Mouse (Mus musculus) limb, embryonic 11.5 days (tissue): ENCODE data around the gene Thsd7a. TPM values are rescaled to one million over a fixed set of nuclear protein-coding genes. Genes with fewer than 3 reads are reported as not detected.

Experiments
- ATAC-seq: fragments of 200-750 bp; cut with Nextera tagmentation; 2 replicates; pipeline ENCODE4 v1.8.0; 2017; ENCODE audit warnings: low read depth; ENCODE audit not compliant: insufficient number of reproducible peaks, low FRiP score, low TSS enrichment
- DNase-seq: peaks from one replicate; pipeline ENCODE4 v3.0.0-alpha.2; 2015; ENCODE audit warnings: low spot score
- H3K27ac ChIP-seq: fragments of 300-500 bp; sonication (generic); replicated peaks from 2 replicates; pipeline ENCODE4 v1.5.1; 2014; ENCODE audit warnings: low read depth, mild to moderate bottlenecking, low read length
- H3K27me3 ChIP-seq: fragments of 300-500 bp; sonication (generic); 2 replicates; pipeline ENCODE4 v1.6.1; 2014; ENCODE audit warnings: mild to moderate bottlenecking, low read length, mixed read lengths; ENCODE audit not compliant: control insufficient read depth, insufficient read depth
- H3K36me3 ChIP-seq: fragments of 300-500 bp; sonication (generic); 2 replicates; pipeline ENCODE4 v1.6.1; 2014; ENCODE audit warnings: mild to moderate bottlenecking, low read length, moderate library complexity, mixed read lengths; ENCODE audit not compliant: control insufficient read depth, insufficient read depth
- H3K4me1 ChIP-seq: fragments of 300-500 bp; sonication (generic); 2 replicates; pipeline ENCODE4 v1.6.1; 2014; ENCODE audit warnings: low read length, mixed read lengths; ENCODE audit not compliant: control insufficient read depth, insufficient read depth
- H3K4me2 ChIP-seq: fragments of 300-500 bp; sonication (generic); 2 replicates; pipeline ENCODE4 v1.6.1; 2014; ENCODE audit warnings: low read depth, mild to moderate bottlenecking, moderate library complexity; ENCODE audit not compliant: severe bottlenecking
- H3K4me3 ChIP-seq: fragments of 300-500 bp; sonication (generic); 2 replicates; pipeline ENCODE4 v1.5.1; 2014; ENCODE audit warnings: low read depth, low read length
- H3K9ac ChIP-seq: fragments of 300-500 bp; sonication (generic); 2 replicates; pipeline ENCODE4 v1.6.1; 2014; ENCODE audit warnings: mild to moderate bottlenecking, low read length
- H3K9me3 ChIP-seq: fragments of 300-500 bp; sonication (generic); 2 replicates; pipeline ENCODE4 v1.6.1; 2016; ENCODE audit warnings: low read length; ENCODE audit not compliant: control insufficient read depth
- WGBS: fragments of 180-500 bp; shearing (Covaris S2); extraction: QIAGEN DNeasy Blood & Tissue Kit; methylation state at CpG from one replicate; pipeline ENCODE4 v1.1.7; 2014; 5-methylcytosine and 5-hydroxymethylcytosine counted together
- polyA plus RNA-seq: library from polyadenylated mRNA; unstranded; fragments of >200 nt; fragmentation: Nextera tagmentation; extraction: Ambion mirVana; gene quantifications from 2 replicates; pipeline ENCODE4 v1.2.1, GENCODE M21; 2014

Gene Thsd7a
- polyA plus RNA-seq, 1 experiment from 2014 or later = 1.5 TPM

GRCm38 (mm10) chr6:12506877-12507276 lies 242.3 kb downstream of the Thsd7a start:
- no peak overlapping the region for H3K9ac ChIP-seq
- no peak overlapping the region for H3K4me2 ChIP-seq
- WGBS = 91% methylated on average over 2 of the region's 2 CpGs
- no peak overlapping the region for H3K4me3 ChIP-seq
- no peaks in the 10 kb centered on the region for H3K9me3 ChIP-seq
- no peaks in the 10 kb centered on the region for H3K36me3 ChIP-seq
- no peak for DNase-seq
- H3K27me3 ChIP-seq = no peaks in the 10 kb centered on the region
- no peak for ATAC-seq
- no peak overlapping the region for H3K27ac ChIP-seq
- H3K4me1 ChIP-seq = no peaks in the 10 kb centered on the region

- Histone ChIP-seq H3K4me1 (no peaks in the 10 kb centered on the region), H3K9me3 (no peaks in the 10 kb centered on the region), H3K9ac (no peak overlapping the region), H3K36me3 (no peaks in the 10 kb centered on the region), H3K4me2 (no peak overlapping the region), H3K27ac (no peak overlapping the region), H3K4me3 (no peak overlapping the region), H3K27me3 (no peaks in the 10 kb centered on the region)
- DNase-seq (no peak), ATAC-seq (no peak)
- 91% methylated on average over 7 of the region's 7 CpGs for WGBS
These were observed 245.3 kb downstream of the Thsd7a start for GRCm38 (mm10) chr6:12503867-12504266.

GRCm38 (mm10) chr6:12500888-12501287 lies 248.3 kb downstream of the Thsd7a start:
- Histone ChIP-seq H3K4me2 (no peak overlapping the region), H3K4me3 (no peak overlapping the region), H3K27me3 (no peaks in the 10 kb centered on the region), H3K9ac (no peak overlapping the region), H3K9me3 (no peaks in the 10 kb centered on the region), H3K36me3 (no peaks in the 10 kb centered on the region), H3K4me1 (no peaks in the 10 kb centered on the region), H3K27ac (no peak overlapping the region)
- 85% methylated on average over 7 of the region's 7 CpGs for WGBS
- DNase-seq (no peak), ATAC-seq (no peak)

- no peak overlapping the region for H3K4me2 ChIP-seq
These were observed 249.3 kb downstream of the Thsd7a start for GRCm38 (mm10) chr6:12499866-12500265.

GRCm38 (mm10) chr6:12493571-12493970 lies 255.6 kb downstream of the Thsd7a start:
- DNase-seq = no peak
- Histone ChIP-seq H3K27ac (no peak overlapping the region), H3K9me3 (no peaks in the 10 kb centered on the region), H3K9ac (no peak overlapping the region), H3K4me3 (no peak overlapping the region), H3K36me3 (no peaks in the 10 kb centered on the region), H3K4me2 (no peak overlapping the region), H3K27me3 (no peaks in the 10 kb centered on the region), H3K4me1 (no peaks in the 10 kb centered on the region)
- ATAC-seq = no peak
- WGBS = 84% methylated on average over 1 of the region's 1 CpGs

More at GRCm38 (mm10) chr6:12499866-12500265, 249.3 kb downstream of the Thsd7a start:
- ATAC-seq (no peak), DNase-seq (no peak)
- no peaks in the 10 kb centered on the region for H3K9me3 ChIP-seq
- H3K9ac ChIP-seq = no peak overlapping the region
- no peaks in the 10 kb centered on the region for H3K36me3 ChIP-seq
- H3K27me3 ChIP-seq = no peaks in the 10 kb centered on the region
- no peak overlapping the region for H3K4me3 ChIP-seq
- no peaks in the 10 kb centered on the region for H3K4me1 ChIP-seq
- no peak overlapping the region for H3K27ac ChIP-seq

GRCm38 (mm10) chr6:12488882-12489281 lies 260.3 kb downstream of the Thsd7a start:
- Histone ChIP-seq H3K36me3 (no peaks in the 10 kb centered on the region), H3K4me1 (no peaks in the 10 kb centered on the region), H3K4me2 (no peak overlapping the region), H3K27me3 (no peaks in the 10 kb centered on the region), H3K9ac (no peak overlapping the region), H3K9me3 (no peaks in the 10 kb centered on the region), H3K27ac (no peak overlapping the region), H3K4me3 (no peak overlapping the region)
- ATAC-seq (no peak), DNase-seq (no peak)
- WGBS = 69% methylated on average over 1 of the region's 1 CpGs

- ATAC-seq (no peak), DNase-seq (no peak)
- Histone ChIP-seq H3K4me2 (no peak overlapping the region), H3K4me1 (no peaks in the 10 kb centered on the region), H3K27ac (no peak overlapping the region), H3K9ac (no peak overlapping the region), H3K9me3 (no peaks in the 10 kb centered on the region), H3K27me3 (no peaks in the 10 kb centered on the region), H3K36me3 (no peaks in the 10 kb centered on the region), H3K4me3 (no peak overlapping the region)
- 90% methylated on average over 5 of the region's 5 CpGs for WGBS
These were observed 267.6 kb downstream of the Thsd7a start for GRCm38 (mm10) chr6:12481527-12482163.

GRCm38 (mm10) chr6:12478359-12478758 lies 270.9 kb downstream of the Thsd7a start:
- no peaks in the 10 kb centered on the region for H3K4me1 ChIP-seq
- no peak overlapping the region for H3K27ac ChIP-seq
- no peaks in the 10 kb centered on the region for H3K9me3 ChIP-seq
- H3K4me3 ChIP-seq = no peak overlapping the region
- no peak for DNase-seq
- no peaks in the 10 kb centered on the region for H3K36me3 ChIP-seq
- no peak overlapping the region for H3K9ac ChIP-seq
- no peak for ATAC-seq
- H3K4me2 ChIP-seq = no peak overlapping the region
- WGBS = 86% methylated on average over 1 of the region's 1 CpGs
- H3K27me3 ChIP-seq = no peaks in the 10 kb centered on the region

- DNase-seq (no peak), ATAC-seq (no peak)
- no peaks in the 10 kb centered on the region for H3K27me3 ChIP-seq
- 85% methylated on average over 2 of the region's 2 CpGs for WGBS
- no peak overlapping the region for H3K9ac ChIP-seq
- no peaks in the 10 kb centered on the region for H3K9me3 ChIP-seq
- H3K36me3 ChIP-seq = no peaks in the 10 kb centered on the region
- H3K4me3 ChIP-seq = no peak overlapping the region
- no peak overlapping the region for H3K27ac ChIP-seq
- no peaks in the 10 kb centered on the region for H3K4me1 ChIP-seq
- H3K4me2 ChIP-seq = no peak overlapping the region
These were observed 278.3 kb downstream of the Thsd7a start for GRCm38 (mm10) chr6:12470935-12471334.
